Mouse (Mus musculus) gastrocnemius, adult 18-20 months (tissue): ENCODE data around the gene Ces1a. TPM values are rescaled to one million over a fixed set of nuclear protein-coding genes. Genes with fewer than 3 reads are reported as not detected.
A peak's percentile ranks its signal among the peaks of the same experiment; 100 is the strongest.

Experiments used
- DNase-seq: peaks from one replicate; pipeline ENCODE4 v3.0.0; 2021; ENCODE audit warnings: low spot score
- long read RNA-seq, 2 experiments: library from polyadenylated mRNA; stranded (forward); transcript quantifications; one replicate each; pipeline ENCODE4 v2.0.0; 2021
- total RNA-seq, 2 experiments: library from RNA; stranded (reverse); gene quantifications; 2 replicates each; pipeline ENCODE4 v1.2.3; 2021

Gene Ces1a
- total RNA-seq = not detected
- long read RNA-seq, experiment 1 = 0 reads
- long read RNA-seq, experiment 2 = 0 reads

DNA sequence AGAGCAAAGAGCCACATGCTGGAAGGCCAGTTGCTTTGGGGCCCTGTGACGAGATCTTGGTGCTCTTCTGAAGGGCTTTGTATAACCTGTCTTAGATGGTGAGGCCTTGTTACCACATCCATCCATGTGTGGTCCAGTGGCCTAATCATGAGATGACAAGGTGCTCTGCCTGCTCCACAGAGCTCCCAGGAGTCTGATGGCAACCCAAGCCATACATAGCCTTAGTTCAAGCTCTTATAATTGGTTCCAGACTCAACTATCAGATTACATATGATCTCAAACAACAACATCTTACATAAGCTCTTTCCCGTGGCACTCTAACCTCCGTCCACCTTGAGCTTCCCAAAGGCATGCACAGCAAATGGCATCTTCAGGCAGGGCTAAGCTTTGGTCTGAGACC is at the start of gene Ces1a:
Gene Ces1a, minus strand, starts transcription at position 101 of the 400 bp plus-strand sequence.
- no peak for DNase-seq

DNA sequence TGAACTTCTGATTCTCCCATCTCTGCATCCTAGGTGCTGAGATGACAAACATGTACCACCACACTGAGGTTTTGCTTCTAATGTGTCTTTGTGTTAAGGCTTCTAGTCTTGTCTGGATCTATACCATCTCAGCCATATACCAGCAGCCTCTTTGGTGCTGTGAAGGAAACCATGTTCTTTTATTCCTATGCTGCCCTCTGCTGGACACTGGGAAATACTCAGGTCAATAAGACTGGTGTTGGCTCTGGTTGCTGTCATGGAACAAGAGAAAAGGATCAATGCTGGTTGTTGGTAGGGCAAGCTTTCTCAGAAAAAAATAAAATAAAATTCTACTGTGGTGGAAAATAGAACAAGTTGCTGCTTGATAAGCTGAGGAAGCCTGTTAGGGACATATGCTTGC is 47.4 kb upstream of the Ces1a start:
- DNase-seq = peak; percentile 20

DNA sequence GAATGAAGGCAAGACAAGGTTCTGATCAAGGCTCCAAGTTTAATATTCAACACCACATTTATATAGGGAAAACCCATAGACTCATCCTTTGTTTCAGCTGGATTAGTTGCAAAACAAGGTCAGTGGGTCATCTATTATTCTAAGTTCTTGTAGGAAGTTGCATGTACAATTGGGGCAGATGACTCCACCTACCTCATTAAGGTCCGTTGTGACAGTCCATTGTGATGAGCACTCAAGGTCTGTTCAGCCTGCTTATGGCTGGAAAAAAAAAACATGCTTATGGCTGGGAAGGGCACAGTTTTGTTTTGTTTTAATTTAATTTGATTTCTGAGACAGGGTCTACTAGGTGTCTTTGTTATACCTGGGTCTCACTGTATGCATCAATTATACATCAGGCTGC is 43.3 kb upstream of the Ces1a start:
- DNase-seq = no peak

DNA sequence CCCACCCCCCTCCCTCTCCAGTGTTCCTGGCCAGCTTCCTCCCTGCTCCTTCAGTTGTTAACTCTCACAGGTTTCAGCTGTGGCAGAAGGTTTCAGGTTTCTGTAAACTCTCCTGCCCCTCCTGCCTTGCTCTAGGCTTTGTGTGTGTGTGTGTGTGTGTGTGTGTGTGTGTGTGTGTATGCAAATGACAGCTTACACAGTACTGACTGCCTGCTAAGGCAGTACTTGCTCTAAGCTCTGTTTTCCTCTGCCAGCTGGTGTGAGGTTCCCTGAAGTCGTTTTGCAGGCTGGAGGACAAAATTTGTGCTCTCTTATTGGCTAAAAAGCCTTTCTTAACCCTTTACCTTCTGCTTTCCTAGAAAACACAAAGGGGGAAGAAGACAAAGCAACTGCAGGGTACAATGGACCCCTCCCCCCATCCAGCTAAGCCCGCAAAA is 40.7 kb upstream of the Ces1a start:
- DNase-seq = no peak

DNA sequence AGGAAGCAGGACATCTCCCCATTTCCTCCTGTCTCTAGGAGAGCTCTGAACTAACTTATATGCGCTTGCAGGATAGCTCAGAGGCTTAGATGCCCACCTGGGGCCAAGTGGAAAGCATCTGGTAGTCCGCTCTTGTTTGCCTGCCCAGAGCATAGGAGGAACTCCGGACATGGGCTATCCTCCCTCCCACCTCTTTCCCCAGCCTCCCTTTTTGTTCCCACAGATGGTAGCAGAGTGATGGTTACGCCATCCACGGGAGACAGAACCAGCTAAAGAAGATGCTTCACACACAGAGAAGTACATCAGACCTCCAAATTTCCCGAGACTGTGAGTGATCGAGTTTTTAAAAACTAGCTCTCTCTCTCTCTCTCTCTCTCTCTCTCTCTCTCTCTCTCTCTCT is 40.2 kb upstream of the Ces1a start:
- no peak for DNase-seq

DNA sequence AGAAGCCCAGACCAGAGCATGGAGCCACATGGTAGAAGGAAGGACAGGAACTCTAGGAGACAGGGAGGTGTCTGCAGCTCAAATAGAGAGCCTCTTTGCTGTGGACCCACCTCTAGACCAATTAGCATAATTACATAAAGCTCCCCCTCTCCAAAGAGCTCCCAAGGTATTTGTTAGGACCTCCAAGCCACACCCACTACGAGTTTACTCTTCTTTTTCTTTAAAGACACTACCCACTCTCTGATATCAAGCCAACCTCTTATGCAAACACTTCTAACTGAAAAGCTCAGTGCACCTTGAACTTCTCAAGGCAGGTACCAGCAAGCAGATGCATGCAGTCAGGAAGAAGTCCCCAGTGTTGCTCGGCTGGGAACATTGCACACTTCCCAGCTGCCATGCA is 31.9 kb upstream of the Ces1a start, which contains the start of gene Ces1b:
Gene Ces1b, minus strand, starts transcription at position 131 of the 400 bp plus-strand sequence.
- DNase-seq = no peak

DNA sequence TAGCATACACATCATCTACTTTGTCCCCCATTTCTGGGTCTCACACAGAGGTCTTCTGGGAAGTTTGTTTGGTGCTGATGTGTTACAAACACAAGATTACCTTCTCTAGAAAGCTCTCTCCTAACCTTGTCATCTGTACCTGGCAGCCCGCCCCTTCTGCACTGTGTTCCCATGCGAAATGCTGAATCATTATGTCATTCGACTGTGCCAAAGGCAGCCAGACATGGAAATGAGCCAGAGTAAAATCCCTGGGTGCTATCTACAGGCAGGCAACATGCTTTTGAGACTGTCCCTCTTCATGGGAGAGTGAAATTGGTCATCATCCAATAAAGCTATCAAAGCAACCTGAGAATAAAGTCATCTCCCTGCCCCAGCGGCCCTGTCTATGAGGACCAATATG is 27.3 kb upstream of the Ces1a start:
- DNase-seq = no peak

DNA sequence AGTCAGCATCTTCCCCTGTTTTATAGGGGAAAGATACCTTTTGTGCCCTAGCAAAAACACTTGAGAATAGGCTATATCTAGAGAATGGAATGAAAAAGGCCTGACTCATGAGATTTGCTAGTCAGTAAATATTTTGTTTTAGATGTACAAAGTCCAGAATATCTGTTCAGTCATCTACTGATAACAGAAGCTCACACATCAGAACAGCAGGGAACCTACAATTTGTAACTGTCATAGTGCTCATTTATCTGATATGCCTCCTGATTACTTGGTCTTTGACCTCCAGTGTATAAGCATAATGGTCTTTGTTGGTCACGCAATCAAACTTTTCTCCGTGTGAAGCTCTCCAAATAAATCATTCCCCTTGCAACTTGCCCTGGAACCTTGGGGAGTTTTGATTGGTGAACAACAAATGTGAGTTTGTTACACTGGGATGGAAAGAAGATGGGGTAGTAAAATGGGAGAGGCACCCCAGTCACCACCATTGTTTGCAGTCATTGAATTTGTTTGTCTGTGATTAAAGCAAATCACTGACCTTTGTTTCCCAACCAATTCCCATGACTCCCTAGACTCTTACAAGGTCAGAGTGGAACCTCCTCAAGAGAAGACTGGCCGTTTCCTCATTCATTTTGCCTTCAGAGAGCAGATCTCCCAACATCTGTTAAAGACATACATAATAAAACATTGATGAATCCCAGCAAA is 15.6 kb upstream of the Ces1a start:
- DNase-seq = no peak

DNA sequence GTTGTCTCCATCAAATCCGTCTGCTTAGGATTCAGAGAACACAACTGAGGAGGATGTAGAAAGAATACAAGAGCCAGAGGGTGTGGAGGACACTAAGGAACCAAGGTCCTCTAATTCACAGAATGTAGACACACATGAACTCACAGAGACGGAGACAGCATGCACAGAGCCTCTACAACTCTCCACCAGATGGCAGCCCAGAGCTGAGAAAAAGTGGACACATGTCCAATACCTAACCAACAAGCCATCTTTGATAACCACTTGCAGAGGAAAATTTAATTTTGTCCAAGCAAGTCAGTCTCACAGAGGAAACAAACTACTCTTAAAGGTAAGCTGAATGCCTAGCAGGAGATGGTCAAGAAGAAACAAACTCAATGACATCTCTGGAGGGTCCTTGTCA is 11.2 kb upstream of the Ces1a start:
- DNase-seq = peak; percentile 46

DNA sequence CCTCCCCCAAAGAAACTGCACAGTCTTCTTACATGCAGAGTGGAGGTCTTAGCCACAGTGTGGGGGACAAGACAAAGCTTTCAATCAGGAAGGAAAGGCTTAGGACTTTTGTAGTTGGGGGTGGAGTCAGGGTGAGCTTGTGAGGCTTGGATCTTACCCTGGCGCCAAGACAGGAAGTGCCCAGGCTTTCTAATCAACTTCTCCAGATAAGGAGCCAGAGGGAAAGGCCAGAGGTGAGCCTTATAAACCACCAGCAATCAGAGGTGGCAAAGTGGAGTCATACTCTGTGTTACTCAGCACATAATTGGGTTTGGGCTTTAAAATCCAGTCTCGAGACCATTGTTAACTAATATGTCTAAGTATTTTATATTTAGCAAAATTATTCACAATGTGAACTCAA is 7.2 kb upstream of the Ces1a start:
- no peak for DNase-seq

DNA sequence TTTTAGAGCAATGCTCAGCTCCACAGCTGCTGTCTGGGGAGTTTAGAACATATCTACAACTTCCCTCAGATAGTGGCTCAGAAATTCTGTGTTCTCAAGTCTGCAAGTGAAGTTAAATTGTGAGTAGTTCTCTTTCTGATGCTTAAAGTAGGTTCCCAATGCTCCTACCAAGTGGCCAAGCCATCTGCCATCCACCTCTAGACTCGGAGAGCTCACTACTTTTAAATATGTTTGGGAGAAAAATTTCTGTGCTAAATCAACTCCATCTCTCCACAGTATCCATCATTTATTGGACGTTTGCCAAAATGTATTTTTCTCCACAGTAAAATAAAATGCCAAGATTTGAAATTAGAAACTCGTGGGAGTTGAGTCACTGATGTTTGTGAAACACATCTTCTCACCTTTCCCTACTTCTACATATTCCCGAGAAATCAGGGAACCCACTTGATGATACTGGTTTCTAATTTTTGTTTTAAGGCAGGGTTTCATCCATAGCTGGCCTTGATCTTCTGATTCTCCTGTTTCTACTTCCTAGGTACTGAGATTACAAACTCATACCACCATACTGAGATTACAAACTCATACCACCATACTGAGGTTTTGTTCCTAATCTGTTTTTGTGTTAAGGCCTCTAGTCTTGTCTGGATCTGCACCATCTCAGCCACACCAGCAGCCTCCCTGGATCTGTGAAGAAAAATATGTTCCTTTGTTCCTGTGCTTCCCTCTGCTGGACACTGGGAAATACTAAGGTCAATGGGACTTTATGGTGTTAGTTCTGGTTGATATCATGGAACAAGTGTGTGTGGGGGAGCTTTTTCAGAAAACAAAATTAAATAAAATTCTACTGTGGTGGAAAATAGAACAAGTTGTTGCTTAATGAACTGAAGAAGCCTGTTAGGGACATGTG is 771 bp upstream of the Ces1a start:
- DNase-seq = peak; percentile 25

DNA sequence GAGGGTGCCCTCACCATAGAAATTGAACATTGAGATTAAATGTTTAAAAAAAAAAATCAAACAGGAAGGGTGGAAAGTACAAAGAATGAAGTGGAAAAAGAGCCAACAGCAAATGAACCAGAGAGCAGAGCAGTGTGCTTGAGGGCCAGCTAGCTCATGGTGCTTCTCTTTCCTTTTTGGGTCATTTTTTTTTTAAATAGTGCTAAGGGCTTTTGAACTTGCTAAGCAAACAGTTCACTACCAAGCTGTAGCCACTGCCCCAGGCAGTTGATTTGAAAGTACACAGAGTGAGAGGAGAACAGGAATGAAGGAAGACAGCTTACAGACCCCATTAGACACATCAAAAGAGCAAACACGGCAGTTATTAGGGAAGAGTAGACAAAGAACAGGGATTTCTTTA is 4.9 kb downstream of the Ces1a start:
- no peak for DNase-seq

DNA sequence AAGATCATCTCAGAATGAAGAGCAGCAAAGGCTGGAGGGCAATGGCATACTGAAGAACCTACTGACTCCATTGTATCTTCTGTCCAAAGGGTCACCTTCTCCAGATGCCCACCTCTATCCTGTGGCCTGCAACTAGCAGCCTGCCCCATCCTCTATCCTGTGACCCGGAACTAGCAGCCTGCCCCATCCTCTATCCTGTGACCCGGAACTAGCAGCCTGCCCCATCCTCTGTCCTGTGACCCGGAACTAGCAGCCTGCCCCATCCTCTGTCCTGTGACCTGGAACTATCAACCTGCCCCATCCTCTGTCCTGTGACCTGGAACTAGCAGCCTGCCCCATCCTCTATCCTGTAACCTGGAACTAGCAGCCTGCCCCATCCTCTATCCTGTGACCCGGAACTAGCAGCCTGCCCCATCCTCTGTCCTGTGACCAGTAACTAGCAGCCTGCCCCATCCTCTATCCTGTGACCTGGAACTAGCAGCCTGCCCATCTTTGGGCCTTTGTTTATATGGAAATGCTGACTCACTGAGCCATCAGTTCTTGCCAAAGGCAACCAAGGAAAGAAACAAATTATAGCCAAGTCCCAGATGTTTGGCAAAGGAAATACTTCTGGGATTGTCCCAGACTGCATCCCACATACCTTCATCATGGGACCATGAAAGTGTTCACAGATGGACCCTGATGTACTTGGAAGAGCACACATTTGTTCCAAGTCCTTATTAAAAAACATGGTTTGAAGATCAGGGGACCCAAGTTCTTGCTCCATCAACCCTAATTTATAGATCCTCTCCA is 7.0 kb downstream of the Ces1a start:
- peak; percentile 79 for DNase-seq

DNA sequence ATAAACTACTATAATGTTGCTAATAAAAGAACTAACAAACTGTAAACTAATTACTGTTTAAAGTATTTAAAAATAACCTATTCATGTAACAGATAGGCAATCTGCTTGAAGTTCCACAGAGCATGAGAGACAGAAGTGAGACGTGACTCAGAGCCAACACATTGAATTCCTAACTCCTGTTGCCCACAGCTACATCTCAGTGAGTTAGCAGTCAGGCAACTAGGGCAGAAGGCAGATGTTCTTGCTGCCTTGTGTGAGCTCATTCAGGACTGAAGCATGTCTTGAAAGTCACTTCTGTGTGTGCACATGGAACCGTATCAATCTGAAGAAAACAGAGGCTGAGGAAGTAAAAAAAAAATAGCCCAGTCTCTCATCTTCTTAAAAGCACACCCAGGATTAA is 7.7 kb downstream of the Ces1a start:
- peak; percentile 6 for DNase-seq

DNA sequence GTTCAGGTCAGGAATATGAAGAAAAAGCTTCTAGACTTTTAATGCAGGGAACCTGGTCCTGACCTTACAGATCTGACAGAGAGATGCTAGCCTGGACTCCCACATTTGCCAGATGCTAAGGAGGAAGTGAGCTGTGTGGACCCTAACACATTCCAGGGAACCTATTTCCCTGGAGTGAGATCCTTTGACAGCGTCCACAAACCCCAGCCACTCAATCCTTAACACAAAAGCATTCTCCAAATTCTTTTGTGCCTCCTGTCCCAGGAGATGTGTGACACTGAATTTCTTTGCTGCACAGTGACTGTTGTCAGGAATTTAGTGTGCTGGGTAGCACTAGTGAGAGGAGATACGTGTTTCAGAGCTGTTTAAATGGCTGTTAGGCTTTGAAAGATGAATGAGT is 9.2 kb downstream of the Ces1a start:
- no peak for DNase-seq

DNA sequence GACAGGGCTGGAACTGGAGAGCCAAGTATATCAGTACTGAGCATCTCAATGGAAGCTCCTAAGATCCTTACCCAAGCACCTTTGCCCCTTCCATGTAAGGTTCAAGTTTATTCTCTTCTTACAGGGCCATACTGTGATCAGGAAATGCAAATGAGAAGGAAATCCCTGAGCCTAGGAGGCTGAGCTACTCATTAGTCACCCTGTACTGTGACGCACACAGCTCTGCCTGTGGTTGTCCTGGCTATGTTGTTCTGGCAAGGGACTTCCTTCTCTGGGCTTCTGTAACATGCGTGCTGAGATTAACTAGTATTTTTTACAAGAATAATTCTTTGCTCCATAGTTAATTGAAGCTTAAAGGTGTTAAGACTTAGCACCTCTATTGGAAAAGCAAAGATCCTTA is 17.3 kb downstream of the Ces1a start:
- DNase-seq = no peak

DNA sequence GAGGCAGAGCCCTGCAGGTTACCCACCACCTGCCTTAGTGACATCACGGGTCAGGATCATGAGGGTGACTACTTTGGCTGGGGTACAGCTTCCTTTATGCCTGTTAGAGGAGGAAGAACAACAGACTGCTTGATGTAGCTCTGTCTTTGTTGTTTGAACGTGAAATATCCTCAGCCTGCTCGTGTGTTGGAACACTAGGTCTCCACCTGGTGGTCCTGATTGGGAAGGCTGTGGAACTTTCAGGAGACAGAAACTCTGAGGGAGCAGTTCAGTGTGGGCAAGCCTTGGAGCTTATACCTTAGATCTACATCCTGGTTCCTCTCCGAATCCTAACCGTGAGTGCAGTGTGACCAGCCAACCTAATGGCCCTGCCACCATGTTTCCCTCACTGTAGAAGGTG is 26.3 kb downstream of the Ces1a start:
- no peak for DNase-seq

DNA sequence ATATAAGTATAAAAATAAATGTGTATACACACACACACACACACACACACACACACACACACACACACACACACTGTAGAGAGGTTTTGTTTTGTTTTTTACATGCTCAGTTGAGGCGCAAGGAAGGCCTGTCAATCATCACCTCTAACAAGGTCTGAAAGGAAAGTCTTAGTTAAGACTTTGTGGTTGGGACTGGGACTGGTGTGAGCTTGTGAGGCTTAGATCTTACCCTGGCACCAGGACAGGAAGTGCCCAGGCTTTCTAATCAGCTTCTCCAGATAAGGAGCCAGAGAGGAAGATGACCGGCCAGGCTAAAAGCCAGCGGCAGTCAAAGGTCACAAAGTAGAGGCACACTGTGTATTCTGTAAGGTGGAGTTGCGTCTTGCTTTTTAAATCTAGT is 33.7 kb downstream of the Ces1a start:
- DNase-seq = no peak

DNA sequence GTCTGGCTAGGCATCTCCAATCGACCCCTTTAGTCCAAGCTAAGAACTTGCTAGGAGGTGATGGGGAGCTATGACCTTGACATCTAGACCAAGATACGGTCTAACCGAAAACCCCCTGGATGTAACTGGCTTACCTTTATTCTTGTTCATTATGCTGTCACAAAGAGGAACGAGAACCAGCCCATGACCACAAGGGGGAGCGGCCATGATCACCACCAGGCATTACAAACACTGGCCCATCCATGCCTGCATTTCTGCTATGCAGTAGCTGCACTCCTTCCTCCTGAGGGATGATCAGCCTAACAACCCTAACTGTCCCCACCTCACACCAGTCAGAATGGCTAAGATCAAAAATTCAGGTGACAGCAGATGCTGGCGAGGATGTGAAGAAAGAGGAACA is 35.8 kb downstream of the Ces1a start:
- DNase-seq = no peak

DNA sequence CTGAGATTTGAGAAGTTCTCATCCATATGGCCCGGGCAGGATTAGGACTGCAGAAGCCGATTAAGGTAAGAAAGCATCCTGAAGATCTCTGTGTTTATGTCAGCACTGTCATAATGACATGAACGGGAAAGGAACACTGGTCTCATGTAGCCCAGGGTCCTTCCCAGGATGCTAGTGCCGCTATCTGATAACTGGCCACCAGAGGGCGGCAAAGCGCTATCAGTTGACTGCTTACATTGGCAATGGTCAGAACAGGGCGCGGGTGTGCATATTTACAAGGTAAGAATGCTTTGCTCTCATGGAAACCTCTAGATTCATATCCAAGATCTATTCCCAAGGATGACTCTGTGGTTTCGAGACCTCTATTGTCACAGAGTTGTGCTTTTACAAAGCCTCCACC is 36.6 kb downstream of the Ces1a start:
- DNase-seq = peak; percentile 80

DNA sequence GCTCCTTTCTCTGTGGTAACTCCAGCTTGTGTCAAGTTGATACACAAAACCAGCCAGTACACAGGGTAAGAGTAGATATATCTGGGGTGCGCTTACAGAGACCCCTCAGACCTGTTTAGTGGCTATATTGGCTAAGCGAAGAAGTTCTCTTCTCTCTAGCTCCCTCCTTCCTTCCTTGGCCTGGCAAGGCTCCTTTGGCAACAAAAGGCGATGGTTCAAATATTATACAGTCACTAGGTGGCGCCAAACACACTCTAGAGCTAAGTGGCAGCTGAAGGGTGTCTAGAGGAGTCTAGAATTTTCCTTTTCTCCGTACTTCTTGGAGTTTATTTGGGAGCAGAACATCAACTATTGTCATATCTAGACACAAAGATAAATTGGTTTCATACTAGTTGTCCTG is 37.7 kb downstream of the Ces1a start:
- peak; percentile 56 for DNase-seq

DNA sequence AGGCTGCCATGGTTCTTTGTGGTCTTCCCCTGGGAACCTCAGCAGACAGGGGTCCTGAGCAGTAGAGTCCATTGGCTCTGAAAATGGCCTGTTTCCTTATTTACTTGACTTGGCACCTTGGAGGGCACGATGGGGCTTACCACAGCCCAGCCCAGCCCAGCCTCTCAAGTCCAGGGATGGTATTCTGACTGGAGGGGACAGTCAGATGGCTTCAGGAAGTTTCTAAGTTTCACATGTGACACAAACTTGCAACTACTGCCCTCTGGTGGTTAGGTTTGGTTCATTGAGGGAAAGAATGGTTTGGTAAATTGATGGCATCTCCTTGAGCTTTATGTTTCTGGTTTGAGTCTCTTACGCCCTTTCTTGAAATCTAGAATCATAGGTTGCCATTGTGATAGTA is 49.4 kb downstream of the Ces1a start:
- DNase-seq = peak; percentile 69
